Mouse (Mus musculus): ENCODE measurements at regions not wholly inside any gene's neighbourhood (a gene's known extent, or its start where the extent isn't known, plus 50 kb on each side); places are given as distances from the start of the nearest gene placed in this dataset.

DNA sequence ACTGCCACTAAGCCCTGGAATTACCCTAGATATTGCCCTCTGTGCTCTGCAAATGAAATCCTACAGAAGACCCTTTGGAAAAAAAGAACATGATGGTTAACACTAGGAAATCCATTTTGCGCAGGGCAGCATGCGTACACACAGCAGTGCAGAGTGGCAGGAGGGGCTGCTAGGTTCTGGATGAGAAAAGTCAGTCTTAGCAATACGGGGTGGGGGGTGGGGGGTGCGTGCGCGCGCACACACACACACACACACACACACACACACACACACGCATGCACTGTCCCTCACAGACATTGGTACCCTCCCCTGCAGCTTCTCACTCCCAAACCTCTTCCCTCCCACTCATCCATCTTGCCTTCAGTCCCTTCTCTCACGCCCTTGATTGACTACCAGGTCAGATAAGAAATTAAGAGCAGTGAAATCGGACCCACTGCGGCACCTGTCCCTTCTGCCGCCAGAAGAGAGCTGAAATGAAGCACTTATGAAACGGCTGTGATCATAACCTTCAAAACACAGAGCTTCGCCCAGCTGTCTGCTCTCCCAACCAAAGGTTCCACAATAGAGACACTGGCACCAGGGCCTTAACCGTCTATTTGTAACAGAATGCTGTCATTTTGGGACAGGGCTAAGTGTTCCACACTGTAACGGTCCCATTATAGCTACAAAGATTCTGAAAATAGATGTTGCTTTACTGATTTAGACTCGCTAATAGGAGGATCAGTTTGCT is 209.3 kb upstream of the Pitx2 start:
- 58% methylated on average over 17 of the region's 17 CpGs for whole genome bisulfite sequencing
- peak overlapping the region; percentile 5; the same call in 1 of the 2 replicates for H3K4me2 ChIP-seq (ENCODE audit: low read depth, low read length)
- H3K4me1 ChIP-seq (ENCODE audit: control insufficient read depth, insufficient read depth, low read length): peaks cover 3% of the 10 kb centered on the region; the same call in 1 of the 2 replicates
- H3K9me3 ChIP-seq (replicated peaks; ENCODE audit: control insufficient read depth, low read length): no peaks in the 10 kb centered on the region
- no peak for ATAC-seq (ENCODE audit: insufficient read depth, low FRiP score)
- 0 out of 2 replicates have a peak overlapping the region, but pooled peaks have one; percentile 14 for H3K4me3 ChIP-seq (replicated peaks; ENCODE audit: low read length)
- H3K9ac ChIP-seq (ENCODE audit: low read length): no peak overlapping the region
- no peaks in the 10 kb centered on the region for H3K36me3 ChIP-seq (ENCODE audit: control insufficient read depth, insufficient read depth, low read length)
- no peak overlapping the region for H3K27ac ChIP-seq (ENCODE audit: low read length)
- H3K27me3 ChIP-seq (ENCODE audit: control insufficient read depth, insufficient read depth, low read length): no peaks in the 10 kb centered on the region; the same call in 1 of the 2 replicates

GRCm38 (mm10) chr3:129002866-129003265 is 196.8 kb upstream of the Pitx2 start:
- H3K4me1 ChIP-seq (ENCODE audit: control insufficient read depth, insufficient read depth, low read length): no peaks in the 10 kb centered on the region
- no peak for ATAC-seq (ENCODE audit: insufficient read depth, low FRiP score)
- H3K36me3 ChIP-seq (ENCODE audit: control insufficient read depth, insufficient read depth, low read length): no peaks in the 10 kb centered on the region
- no peak overlapping the region for H3K4me2 ChIP-seq (ENCODE audit: low read depth, low read length)
- no peak overlapping the region for H3K27ac ChIP-seq (ENCODE audit: low read length)
- H3K4me3 ChIP-seq (replicated peaks; ENCODE audit: low read length): no peak overlapping the region
- H3K27me3 ChIP-seq (ENCODE audit: control insufficient read depth, insufficient read depth, low read length): no peaks in the 10 kb centered on the region
- H3K9me3 ChIP-seq (replicated peaks; ENCODE audit: control insufficient read depth, low read length): no peaks in the 10 kb centered on the region
- no peak overlapping the region for H3K9ac ChIP-seq (ENCODE audit: low read length)
- WGBS: 70% methylated on average over 7 of the region's 7 CpGs

- Histone ChIP-seq H3K4me3 (replicated peaks; ENCODE audit: low read length) (no peak overlapping the region), H3K27ac (ENCODE audit: low read length) (no peak overlapping the region)
- 82% methylated on average over 8 of the region's 8 CpGs for WGBS
These were observed 195.6 kb upstream of the Pitx2 start for GRCm38 (mm10) chr3:129004085-129004484.

GRCm38 (mm10) chr3:129038877-129039276 is 160.8 kb upstream of the Pitx2 start:
- Histone ChIP-seq H3K27me3 (ENCODE audit: control insufficient read depth, insufficient read depth, low read length) (no peaks in the 10 kb centered on the region), H3K9ac (ENCODE audit: low read length) (no peak overlapping the region), H3K4me1 (ENCODE audit: control insufficient read depth, insufficient read depth, low read length) (no peaks in the 10 kb centered on the region), H3K9me3 (replicated peaks; ENCODE audit: control insufficient read depth, low read length) (no peaks in the 10 kb centered on the region), H3K4me3 (replicated peaks; ENCODE audit: low read length) (no peak overlapping the region), H3K27ac (ENCODE audit: low read length) (no peak overlapping the region), H3K36me3 (ENCODE audit: control insufficient read depth, insufficient read depth, low read length) (no peaks in the 10 kb centered on the region), H3K4me2 (ENCODE audit: low read depth, low read length) (no peak overlapping the region)
- ATAC-seq (ENCODE audit: insufficient read depth, low FRiP score): no peak
- WGBS: 78% methylated on average over 2 of the region's 2 CpGs

More at GRCm38 (mm10) chr3:129004085-129004484, 195.6 kb upstream of the Pitx2 start:
- Histone ChIP-seq H3K36me3 (ENCODE audit: control insufficient read depth, insufficient read depth, low read length) (no peaks in the 10 kb centered on the region), H3K4me2 (ENCODE audit: low read depth, low read length) (no peak overlapping the region), H3K27me3 (ENCODE audit: control insufficient read depth, insufficient read depth, low read length) (no peaks in the 10 kb centered on the region), H3K9ac (ENCODE audit: low read length) (no peak overlapping the region), H3K9me3 (replicated peaks; ENCODE audit: control insufficient read depth, low read length) (no peaks in the 10 kb centered on the region), H3K4me1 (ENCODE audit: control insufficient read depth, insufficient read depth, low read length) (no peaks in the 10 kb centered on the region)
- ATAC-seq (ENCODE audit: insufficient read depth, low FRiP score): no peak

DNA sequence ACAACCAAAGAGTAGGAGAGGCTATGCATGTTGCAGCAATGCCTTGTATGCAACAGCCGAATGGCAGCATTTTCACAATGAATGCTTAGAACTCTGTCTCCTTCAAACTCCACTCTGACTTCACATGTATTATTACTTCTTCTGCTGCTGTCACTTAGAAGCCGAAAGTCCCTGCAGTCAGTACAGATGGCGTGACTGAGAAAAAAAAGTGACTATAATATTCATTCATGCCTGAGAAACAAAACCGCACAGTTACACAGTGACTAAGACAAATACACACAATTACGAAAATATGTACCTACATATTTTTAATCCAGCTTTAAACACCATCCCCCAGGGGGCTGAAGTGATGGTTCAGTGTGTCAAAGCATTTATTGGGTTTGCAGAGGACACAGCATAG is 154.8 kb upstream of the Pitx2 start:
- no peak overlapping the region for H3K9ac ChIP-seq (ENCODE audit: low read length)
- no peaks in the 10 kb centered on the region for H3K4me1 ChIP-seq (ENCODE audit: control insufficient read depth, insufficient read depth, low read length)
- WGBS: 87% methylated on average over 5 of the region's 5 CpGs
- H3K4me3 ChIP-seq (replicated peaks; ENCODE audit: low read length): no peak overlapping the region
- no peaks in the 10 kb centered on the region for H3K27me3 ChIP-seq (ENCODE audit: control insufficient read depth, insufficient read depth, low read length)
- H3K9me3 ChIP-seq (replicated peaks; ENCODE audit: control insufficient read depth, low read length): no peaks in the 10 kb centered on the region
- H3K36me3 ChIP-seq (ENCODE audit: control insufficient read depth, insufficient read depth, low read length): no peaks in the 10 kb centered on the region
- H3K27ac ChIP-seq (ENCODE audit: low read length): no peak overlapping the region
- no peak for ATAC-seq (ENCODE audit: insufficient read depth, low FRiP score)
- no peak overlapping the region for H3K4me2 ChIP-seq (ENCODE audit: low read depth, low read length)

- H3K9me3 ChIP-seq (replicated peaks; ENCODE audit: control insufficient read depth, low read length): no peaks in the 10 kb centered on the region
- 88% methylated on average over 3 of the region's 3 CpGs for WGBS
- no peaks in the 10 kb centered on the region for H3K36me3 ChIP-seq (ENCODE audit: control insufficient read depth, insufficient read depth, low read length)
- no peak for ATAC-seq (ENCODE audit: insufficient read depth, low FRiP score)
- H3K4me2 ChIP-seq (ENCODE audit: low read depth, low read length): no peak overlapping the region
- H3K4me1 ChIP-seq (ENCODE audit: control insufficient read depth, insufficient read depth, low read length): no peaks in the 10 kb centered on the region
- H3K27me3 ChIP-seq (ENCODE audit: control insufficient read depth, insufficient read depth, low read length): no peaks in the 10 kb centered on the region
- no peak overlapping the region for H3K27ac ChIP-seq (ENCODE audit: low read length)
- no peak overlapping the region for H3K9ac ChIP-seq (ENCODE audit: low read length)
- H3K4me3 ChIP-seq (replicated peaks; ENCODE audit: low read length): no peak overlapping the region
These were observed 149.6 kb upstream of the Pitx2 start for GRCm38 (mm10) chr3:129049899-129050597.

DNA sequence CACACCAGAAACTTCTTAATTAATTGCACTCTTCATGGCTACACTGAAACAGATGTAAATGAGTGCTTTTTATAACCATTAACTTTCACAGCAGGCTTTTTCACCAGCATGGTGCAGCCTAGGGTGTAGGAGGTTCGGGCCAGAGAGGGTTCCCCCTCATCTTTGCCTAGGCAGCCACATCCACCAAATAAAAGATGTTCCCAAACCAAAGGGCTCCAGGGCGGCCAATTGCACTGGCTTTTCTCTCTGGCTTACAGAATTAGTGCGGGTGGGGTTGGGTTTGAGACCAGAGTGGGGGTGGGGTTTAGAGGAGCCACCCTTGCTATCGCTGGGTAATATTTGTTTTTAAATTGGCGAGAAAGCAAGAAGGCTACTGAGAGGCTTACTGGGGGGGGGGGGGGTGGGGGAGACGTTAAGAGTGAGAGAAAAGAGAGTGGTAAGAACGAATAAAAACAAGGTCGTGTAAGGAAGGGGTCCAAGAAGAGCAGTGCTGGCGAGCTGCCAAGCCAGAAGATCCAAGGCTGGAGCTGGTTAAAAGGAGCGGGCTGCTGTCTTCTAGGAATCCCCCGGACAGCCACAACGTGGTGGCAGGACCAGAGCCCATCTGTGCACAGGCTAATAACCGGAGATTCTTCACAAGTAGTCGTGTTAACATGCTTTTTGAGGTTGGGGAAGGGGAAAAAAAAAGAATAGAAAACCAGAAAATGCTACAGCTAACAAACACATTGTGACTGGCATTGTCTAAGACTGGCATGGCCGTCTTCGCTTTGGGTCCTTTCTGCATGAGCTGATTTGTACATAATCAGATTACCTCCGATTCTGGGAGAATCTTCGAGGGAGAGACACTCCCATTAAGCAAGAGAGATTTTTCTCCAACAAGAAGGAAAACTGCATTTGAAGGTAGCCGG is 134.0 kb upstream of the Pitx2 start:
- ATAC-seq (ENCODE audit: insufficient read depth, low FRiP score): no peak
- H3K27me3 ChIP-seq (ENCODE audit: control insufficient read depth, insufficient read depth, low read length): no peaks in the 10 kb centered on the region
- H3K4me2 ChIP-seq (ENCODE audit: low read depth, low read length): peak overlapping the region; percentile 45
- peaks cover 6% of the 10 kb centered on the region; the same call in 1 of the 2 replicates for H3K4me1 ChIP-seq (ENCODE audit: control insufficient read depth, insufficient read depth, low read length)
- H3K4me3 ChIP-seq (replicated peaks; ENCODE audit: low read length): no peak overlapping the region
- no peaks in the 10 kb centered on the region for H3K9me3 ChIP-seq (replicated peaks; ENCODE audit: control insufficient read depth, low read length)
- H3K36me3 ChIP-seq (ENCODE audit: control insufficient read depth, insufficient read depth, low read length): no peaks in the 10 kb centered on the region
- no peak overlapping the region for H3K9ac ChIP-seq (ENCODE audit: low read length)
- 25% methylated on average over 19 of the region's 19 CpGs for WGBS
- H3K27ac ChIP-seq (ENCODE audit: low read length): no peak overlapping the region

DNA sequence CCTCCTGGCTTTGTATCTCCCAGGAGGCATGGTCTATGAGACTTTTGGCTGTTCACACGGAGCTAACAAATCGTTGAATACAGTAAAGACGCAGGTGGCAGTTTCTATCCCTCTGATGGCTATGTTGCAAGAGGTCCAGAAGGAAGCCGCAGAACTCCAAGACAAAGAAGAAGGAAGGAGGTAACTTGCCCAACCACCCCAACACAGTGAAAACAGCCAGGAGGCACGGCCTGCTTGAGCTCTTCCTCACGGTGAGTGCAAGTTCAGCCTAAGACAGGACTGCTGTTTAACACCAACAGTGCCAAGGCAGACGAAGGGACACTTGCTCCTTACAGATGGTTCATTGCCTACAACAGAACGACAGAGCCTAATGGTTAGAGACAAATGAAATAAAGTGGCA is 130.0 kb upstream of the Pitx2 start:
- 76% methylated on average over 8 of the region's 8 CpGs for WGBS
- Histone ChIP-seq H3K4me2 (ENCODE audit: low read depth, low read length) (no peak overlapping the region), H3K27me3 (ENCODE audit: control insufficient read depth, insufficient read depth, low read length) (no peaks in the 10 kb centered on the region), H3K9ac (ENCODE audit: low read length) (no peak overlapping the region), H3K4me3 (replicated peaks; ENCODE audit: low read length) (no peak overlapping the region), H3K27ac (ENCODE audit: low read length) (no peak overlapping the region), H3K9me3 (replicated peaks; ENCODE audit: control insufficient read depth, low read length) (no peaks in the 10 kb centered on the region), H3K36me3 (ENCODE audit: control insufficient read depth, insufficient read depth, low read length) (no peaks in the 10 kb centered on the region), H3K4me1 (ENCODE audit: control insufficient read depth, insufficient read depth, low read length) (peaks cover 6% of the 10 kb centered on the region; the same call in 1 of the 2 replicates)
- ATAC-seq (ENCODE audit: insufficient read depth, low FRiP score): no peak
